Mouse (Mus musculus): ENCODE measurements around the gene Tpbgl. TPM values are rescaled to one million over a fixed set of nuclear protein-coding genes. Genes with fewer than 3 reads are reported as not detected.

The Tpbgl gene
- total and polyA plus RNA-seq, 3 experiments, result 3.3 to 3.5 (median 3.4) TPM

GRCm38 (mm10) chr7:99649585-99649984 lies 22.7 kb upstream of the Tpbgl start:
- H3K79me2 ChIP-seq (replicated peaks; ENCODE audit: control insufficient read depth, insufficient read depth, low read length), result no peaks in the 10 kb centered on the region
- H3K4me3 ChIP-seq, result no peak overlapping the region
- TF ChIP-seq CTCF (IDR thresholded peaks at IDR 0.05) (no peak), EP300 (IDR thresholded peaks at IDR 0.05; ENCODE audit: insufficient read depth, low read depth, low read length) (no peak), POLR2A (IDR thresholded peaks at IDR 0.05; ENCODE audit: insufficient read depth, low read depth, low read length) (no peak)
- H3K4me1 ChIP-seq (ENCODE audit: control insufficient read depth, insufficient read depth, low read length), result no peaks in the 10 kb centered on the region
- no peak overlapping the region for H3K27ac ChIP-seq
- H3K36me3 ChIP-seq (ENCODE audit: control insufficient read depth, insufficient read depth, low read length), result no peaks in the 10 kb centered on the region
- intact Hi-C loops (cut with DNase I), result no loop called here
- DNase-seq, result no peak
- H3K9ac ChIP-seq (ENCODE audit: low read depth, low read length), result no peak overlapping the region
- WGBS, result 57% methylated on average over 4 of the region's 4 CpGs
- no peaks in the 10 kb centered on the region for H3K27me3 ChIP-seq (ENCODE audit: control insufficient read depth, insufficient read depth, low read length)

GRCm38 (mm10) chr7:99648623-99649022 lies 21.7 kb upstream of the Tpbgl start:
- Histone ChIP-seq H3K4me3 (no peak overlapping the region), H3K4me1 (ENCODE audit: control insufficient read depth, insufficient read depth, low read length) (no peaks in the 10 kb centered on the region), H3K27me3 (ENCODE audit: control insufficient read depth, insufficient read depth, low read length) (no peaks in the 10 kb centered on the region), H3K36me3 (ENCODE audit: control insufficient read depth, insufficient read depth, low read length) (no peaks in the 10 kb centered on the region), H3K27ac (no peak overlapping the region), H3K9ac (ENCODE audit: low read depth, low read length) (no peak overlapping the region), H3K79me2 (replicated peaks; ENCODE audit: control insufficient read depth, insufficient read depth, low read length) (no peaks in the 10 kb centered on the region)
- 2% methylated on average over 6 of the region's 6 CpGs for WGBS
- no peak for TF ChIP-seq CTCF (IDR thresholded peaks at IDR 0.05)
- no peak for TF ChIP-seq POLR2A (IDR thresholded peaks at IDR 0.05; ENCODE audit: insufficient read depth, low read depth, low read length)
- TF ChIP-seq EP300 (IDR thresholded peaks at IDR 0.05; ENCODE audit: insufficient read depth, low read depth, low read length), result no peak
- DNase-seq, result peak; percentile 69 to 76
- intact Hi-C loops (cut with DNase I), result no loop called here

- intact Hi-C loops (cut with DNase I), result no loop called here
Observed at GRCm38 (mm10) chr7:99644701-99645100, 17.8 kb upstream of the Tpbgl start.

DNA sequence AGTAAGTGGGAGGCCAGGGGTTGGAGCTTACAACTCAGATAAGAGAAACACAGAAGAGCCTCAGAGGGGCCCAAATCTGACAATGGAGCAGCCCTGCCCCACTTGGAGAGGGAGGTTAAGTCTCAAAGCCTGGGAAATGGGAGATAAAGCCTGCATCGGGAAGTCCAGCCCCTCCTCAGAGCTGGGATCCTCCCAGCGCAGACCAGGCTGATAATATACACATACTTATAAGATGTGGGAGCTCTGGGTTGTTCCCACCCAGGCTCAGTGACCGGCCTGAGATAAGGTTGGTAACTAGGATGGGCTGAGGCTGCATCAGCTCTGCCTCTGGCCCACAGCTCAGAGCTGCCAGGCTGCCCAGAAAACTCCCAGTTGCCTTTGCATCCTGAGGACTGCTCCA lies 15.2 kb upstream of the Tpbgl start:
- DNase-seq, result no peak
- TF ChIP-seq CTCF (IDR thresholded peaks at IDR 0.05), result no peak
- TF ChIP-seq EP300 (IDR thresholded peaks at IDR 0.05; ENCODE audit: insufficient read depth, low read depth, low read length), result no peak
- no peak for TF ChIP-seq POLR2A (IDR thresholded peaks at IDR 0.05; ENCODE audit: insufficient read depth, low read depth, low read length)
- no peaks in the 10 kb centered on the region for H3K4me1 ChIP-seq (ENCODE audit: control insufficient read depth, insufficient read depth, low read length)
- H3K4me3 ChIP-seq, result no peak overlapping the region
- H3K27me3 ChIP-seq (ENCODE audit: control insufficient read depth, insufficient read depth, low read length), result no peaks in the 10 kb centered on the region; the same call in 1 of the 2 replicates
- H3K9ac ChIP-seq (ENCODE audit: low read depth, low read length), result no peak overlapping the region
- intact Hi-C loops (cut with DNase I), result no loop called here
- H3K36me3 ChIP-seq (ENCODE audit: control insufficient read depth, insufficient read depth, low read length), result no peaks in the 10 kb centered on the region
- H3K27ac ChIP-seq, result no peak overlapping the region
- no peaks in the 10 kb centered on the region for H3K79me2 ChIP-seq (replicated peaks; ENCODE audit: control insufficient read depth, insufficient read depth, low read length)
- WGBS, result 9% methylated on average over 3 of the region's 3 CpGs

More at GRCm38 (mm10) chr7:99644701-99645100, 17.8 kb upstream of the Tpbgl start:
- DNase-seq, result no peak
- H3K36me3 ChIP-seq (ENCODE audit: control insufficient read depth, insufficient read depth, low read length), result no peaks in the 10 kb centered on the region
- no peaks in the 10 kb centered on the region for H3K27me3 ChIP-seq (ENCODE audit: control insufficient read depth, insufficient read depth, low read length)
- H3K4me1 ChIP-seq (ENCODE audit: control insufficient read depth, insufficient read depth, low read length), result no peaks in the 10 kb centered on the region
- no peak overlapping the region for H3K9ac ChIP-seq (ENCODE audit: low read depth, low read length)
- 77% methylated on average over 7 of the region's 7 CpGs for WGBS
- H3K4me3 ChIP-seq, result no peak overlapping the region
- no peak for TF ChIP-seq EP300 (IDR thresholded peaks at IDR 0.05; ENCODE audit: insufficient read depth, low read depth, low read length)
- no peak for TF ChIP-seq CTCF (IDR thresholded peaks at IDR 0.05)
- TF ChIP-seq POLR2A (IDR thresholded peaks at IDR 0.05; ENCODE audit: insufficient read depth, low read depth, low read length), result no peak
- H3K27ac ChIP-seq, result no peak overlapping the region
- H3K79me2 ChIP-seq (replicated peaks; ENCODE audit: control insufficient read depth, insufficient read depth, low read length), result no peaks in the 10 kb centered on the region

DNA sequence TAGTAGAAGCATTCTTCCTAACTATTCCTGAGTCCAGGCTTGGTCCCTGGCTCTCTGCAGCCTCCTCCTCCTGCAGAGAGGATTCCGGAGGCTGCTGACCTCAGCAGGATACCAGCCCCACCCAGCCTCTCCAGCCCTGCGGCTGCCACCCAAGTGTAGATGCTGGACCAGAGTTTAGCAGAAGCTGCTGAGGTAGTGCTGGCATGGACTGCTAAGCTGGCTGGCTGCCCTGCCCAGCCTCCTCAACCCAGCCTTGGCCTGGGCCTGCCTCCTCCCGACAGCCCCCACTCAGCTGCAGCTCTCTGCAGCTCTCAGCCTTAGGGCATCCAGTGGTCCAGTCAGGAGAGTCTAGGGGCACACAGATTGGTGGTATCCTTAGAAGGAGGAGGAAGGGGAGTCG lies 14.3 kb upstream of the Tpbgl start:
- Histone ChIP-seq H3K27ac (no peak overlapping the region), H3K9ac (ENCODE audit: low read depth, low read length) (no peak overlapping the region), H3K27me3 (ENCODE audit: control insufficient read depth, insufficient read depth, low read length) (no peaks in the 10 kb centered on the region; the same call in 1 of the 2 replicates), H3K79me2 (replicated peaks; ENCODE audit: control insufficient read depth, insufficient read depth, low read length) (no peaks in the 10 kb centered on the region), H3K4me3 (no peak overlapping the region), H3K36me3 (ENCODE audit: control insufficient read depth, insufficient read depth, low read length) (no peaks in the 10 kb centered on the region), H3K4me1 (ENCODE audit: control insufficient read depth, insufficient read depth, low read length) (no peaks in the 10 kb centered on the region)
- intact Hi-C loops (cut with DNase I), result no loop called here
- WGBS, result 30% methylated on average over 4 of the region's 4 CpGs
- TF ChIP-seq POLR2A (IDR thresholded peaks at IDR 0.05; ENCODE audit: insufficient read depth, low read depth, low read length) (no peak), EP300 (IDR thresholded peaks at IDR 0.05; ENCODE audit: insufficient read depth, low read depth, low read length) (no peak), CTCF (IDR thresholded peaks at IDR 0.05) (no peak)
- peak in 1 of 2 experiments; percentile 48 for DNase-seq

DNA sequence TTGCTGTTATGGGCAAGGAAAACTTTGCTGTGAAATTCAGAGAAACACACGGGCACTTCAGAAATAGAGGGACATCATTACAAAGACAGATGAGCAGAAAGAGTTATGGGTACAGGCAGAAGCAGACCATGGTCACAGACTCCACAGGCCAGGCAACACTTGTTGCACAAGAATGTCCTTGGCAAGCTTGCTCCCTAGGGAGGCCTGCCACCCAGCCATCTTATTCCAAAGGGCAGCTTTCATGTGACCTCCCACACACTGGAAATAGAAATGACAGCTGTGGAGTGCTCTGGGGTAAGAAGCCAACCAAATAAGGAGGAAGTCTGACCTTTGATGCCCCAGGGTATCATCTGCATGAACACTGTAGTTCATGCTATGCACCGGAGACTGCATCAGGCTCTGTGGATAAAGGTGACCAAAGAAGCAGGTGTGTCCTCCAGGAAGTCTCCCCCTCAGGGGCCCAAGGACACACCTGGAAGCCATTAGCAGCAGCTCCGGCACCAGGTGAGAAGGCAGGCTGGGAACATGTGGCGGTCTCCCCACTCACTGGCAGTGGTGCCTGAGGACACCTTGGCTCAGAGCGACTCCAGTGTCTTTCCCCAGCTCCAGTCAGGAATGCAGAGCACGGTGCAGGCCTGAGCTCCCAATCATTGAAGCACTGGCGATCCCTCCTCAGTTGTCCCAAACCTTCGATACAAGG lies 7.2 kb upstream of the Tpbgl start:
- no peak overlapping the region for H3K27ac ChIP-seq
- DNase-seq, result peak in 1 of 2 experiments; percentile 52
- H3K27me3 ChIP-seq (ENCODE audit: control insufficient read depth, insufficient read depth, low read length), result no peaks in the 10 kb centered on the region; the same call in 1 of the 2 replicates
- intact Hi-C loops (cut with DNase I), result no loop called here
- no peak overlapping the region for H3K4me3 ChIP-seq
- no peaks in the 10 kb centered on the region for H3K36me3 ChIP-seq (ENCODE audit: control insufficient read depth, insufficient read depth, low read length)
- no peak overlapping the region for H3K9ac ChIP-seq (ENCODE audit: low read depth, low read length)
- no peaks in the 10 kb centered on the region for H3K79me2 ChIP-seq (replicated peaks; ENCODE audit: control insufficient read depth, insufficient read depth, low read length)
- WGBS, result 59% methylated on average over 8 of the region's 8 CpGs
- no peak for TF ChIP-seq POLR2A (IDR thresholded peaks at IDR 0.05; ENCODE audit: insufficient read depth, low read depth, low read length)
- 0 out of 2 replicates have a peak, but pooled peaks have one; percentile 18 for TF ChIP-seq EP300 (IDR thresholded peaks at IDR 0.05; ENCODE audit: insufficient read depth, low read depth, low read length)
- H3K4me1 ChIP-seq (ENCODE audit: control insufficient read depth, insufficient read depth, low read length), result peaks cover 4% of the 10 kb centered on the region
